Mouse (Mus musculus): Measurements from ENCODE around the gene Sympk. TPM values are rescaled to one million over a fixed set of nuclear protein-coding genes. Genes with fewer than 3 reads are reported as not detected.
A peak's percentile ranks its signal among the peaks of the same experiment; 100 is the strongest.
"Not testable (repeated sequence)": the region's sequence is repeated elsewhere in the genome, so short reads cannot be mapped to it uniquely, and the experiment has no call there.

Sympk gene
- polyA plus RNA-seq, 1 experiment from 2014 or later: 15.8 TPM

DNA sequence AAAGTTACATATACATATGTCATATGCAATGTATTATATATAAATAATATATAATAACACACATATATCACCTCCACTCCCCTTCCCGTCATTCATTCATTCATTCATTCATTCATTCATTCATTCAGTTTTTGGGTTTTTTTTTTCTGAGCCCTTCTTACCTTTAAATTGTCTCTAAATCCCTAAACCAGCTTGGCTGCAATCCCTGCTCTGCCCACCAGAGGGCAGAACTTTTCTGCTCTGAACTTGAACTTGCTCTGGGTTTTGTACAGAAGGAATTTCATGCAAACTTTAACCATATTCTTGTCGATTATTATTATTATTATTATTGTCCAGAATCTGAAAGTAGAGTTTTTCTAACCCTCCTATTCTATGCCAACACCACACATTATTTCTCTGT, 44.5 kb downstream of the Sympk start:
- no peak overlapping the region for H3K4me2 ChIP-seq (ENCODE audit: low read length)
- H3K36me3 ChIP-seq (ENCODE audit: control insufficient read depth, insufficient read depth, low read length): no peaks in the 10 kb centered on the region
- WGBS: 1% methylated on average over 2 of the region's 2 CpGs
- H3K9me3 ChIP-seq (ENCODE audit: control insufficient read depth, low read length): no peaks in the 10 kb centered on the region
- H3K27ac ChIP-seq (replicated peaks in 1 of 2; ENCODE audit: control insufficient read depth in 1 of 2, insufficient read depth in 1 of 2, low read depth in 2 of 2, low read length in 2 of 2): no peak overlapping the region
- H3K9ac ChIP-seq (ENCODE audit: low read length): no peak overlapping the region
- no peak for ATAC-seq (ENCODE audit: insufficient number of reproducible peaks, insufficient read depth, low FRiP score, low read depth)
- H3K27me3 ChIP-seq (ENCODE audit: control insufficient read depth, insufficient read depth, low read length): peaks cover 34% of the 10 kb centered on the region
- no peak overlapping the region for H3K4me3 ChIP-seq (ENCODE audit: control insufficient read depth in 1 of 2, insufficient read depth in 1 of 2, low read depth in 1 of 2, low read length in 2 of 2)
- no peaks in the 10 kb centered on the region for H3K4me1 ChIP-seq (ENCODE audit: control insufficient read depth in 2 of 2, insufficient read depth in 2 of 2, low read length in 2 of 2)

DNA sequence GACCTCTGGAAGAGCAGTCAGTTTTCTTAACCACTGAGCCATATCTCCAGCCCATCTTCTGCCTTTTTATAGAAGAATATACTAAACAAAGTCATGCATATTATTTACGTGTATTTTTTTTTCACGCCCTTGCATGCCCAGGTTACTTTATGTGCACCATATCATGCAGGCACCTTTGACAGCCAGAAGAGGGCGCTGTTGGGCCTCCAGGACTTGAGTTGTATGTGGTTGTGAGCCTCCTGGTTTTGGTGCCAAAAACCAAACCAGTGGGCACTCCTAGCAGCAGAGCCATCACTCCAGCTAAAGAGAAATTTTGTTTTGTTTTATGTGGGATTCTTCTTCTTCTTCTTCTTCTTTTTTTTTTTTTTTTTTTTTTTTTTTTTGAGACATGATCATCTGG, 45.3 kb downstream of the Sympk start:
- no peak for ATAC-seq (ENCODE audit: insufficient number of reproducible peaks, insufficient read depth, low FRiP score, low read depth)

DNA sequence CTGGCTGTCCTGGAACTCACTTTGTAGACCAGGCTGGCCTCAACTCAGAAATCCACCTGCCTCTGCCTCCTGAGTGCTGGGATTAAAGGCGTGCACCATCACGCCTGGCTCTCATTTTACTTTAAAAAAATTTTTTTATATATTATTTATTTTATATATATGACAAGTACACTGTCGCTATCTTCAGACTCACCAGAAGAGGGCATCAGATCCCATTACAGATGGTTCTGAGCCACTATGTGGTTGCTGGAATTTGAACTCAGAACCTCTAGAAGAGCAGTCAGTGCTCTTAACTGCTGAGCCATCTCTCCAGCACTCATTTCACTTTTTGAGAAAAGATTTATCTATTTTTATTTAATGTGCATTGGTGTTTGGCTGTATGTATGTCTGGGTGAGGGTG, 46.8 kb downstream of the Sympk start:
- peaks cover 15% of the 10 kb centered on the region for H3K27me3 ChIP-seq (ENCODE audit: control insufficient read depth, insufficient read depth, low read length)
- H3K36me3 ChIP-seq (ENCODE audit: control insufficient read depth, insufficient read depth, low read length); H3K4me1 ChIP-seq (ENCODE audit: control insufficient read depth in 2 of 2, insufficient read depth in 2 of 2, low read length in 2 of 2); H3K4me2 ChIP-seq (ENCODE audit: low read length); H3K9me3 ChIP-seq (ENCODE audit: control insufficient read depth, low read length); H3K4me3 ChIP-seq (ENCODE audit: control insufficient read depth in 1 of 2, insufficient read depth in 1 of 2, low read depth in 1 of 2, low read length in 2 of 2); H3K9ac ChIP-seq (ENCODE audit: low read length); ATAC-seq (ENCODE audit: insufficient number of reproducible peaks, insufficient read depth, low FRiP score, low read depth); H3K27ac ChIP-seq (replicated peaks in 1 of 2; ENCODE audit: control insufficient read depth in 1 of 2, insufficient read depth in 1 of 2, low read depth in 2 of 2, low read length in 2 of 2): not testable (repeated sequence)
- WGBS: 51% methylated on average over 3 of the region's 3 CpGs

More for the DNA sequence above, 45.3 kb downstream of the Sympk start:
- Histone ChIP-seq H3K4me2 (ENCODE audit: low read length) (no peak overlapping the region), H3K36me3 (ENCODE audit: control insufficient read depth, insufficient read depth, low read length) (no peaks in the 10 kb centered on the region), H3K27ac (replicated peaks in 1 of 2; ENCODE audit: control insufficient read depth in 1 of 2, insufficient read depth in 1 of 2, low read depth in 2 of 2, low read length in 2 of 2) (no peak overlapping the region), H3K27me3 (ENCODE audit: control insufficient read depth, insufficient read depth, low read length) (peaks cover 30% of the 10 kb centered on the region), H3K9ac (ENCODE audit: low read length) (no peak overlapping the region), H3K4me1 (ENCODE audit: control insufficient read depth in 2 of 2, insufficient read depth in 2 of 2, low read length in 2 of 2) (no peaks in the 10 kb centered on the region), H3K4me3 (ENCODE audit: control insufficient read depth in 1 of 2, insufficient read depth in 1 of 2, low read depth in 1 of 2, low read length in 2 of 2) (no peak overlapping the region), H3K9me3 (ENCODE audit: control insufficient read depth, low read length) (no peaks in the 10 kb centered on the region)
- 49% methylated on average over 3 of the region's 3 CpGs for WGBS

DNA sequence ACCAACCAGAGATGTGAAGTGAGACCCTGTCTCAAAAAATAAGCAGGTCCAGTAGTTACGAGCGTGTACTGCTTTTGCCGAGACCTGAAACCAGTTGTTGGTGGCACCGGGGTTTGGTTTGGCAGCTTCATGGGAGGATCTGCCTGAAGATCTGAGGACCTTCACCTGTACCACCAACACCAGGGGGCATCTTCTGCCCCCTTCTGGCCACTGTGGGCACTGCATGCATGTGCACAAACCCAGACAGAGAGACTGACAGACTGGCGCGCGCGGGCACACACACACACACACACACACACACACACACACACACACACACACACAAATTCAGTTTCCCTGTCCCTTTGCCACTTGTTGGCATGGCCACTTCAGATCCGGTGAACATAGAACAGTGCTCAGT, 49.3 kb downstream of the Sympk start:
- no peak overlapping the region for H3K27ac ChIP-seq (replicated peaks in 1 of 2; ENCODE audit: control insufficient read depth in 1 of 2, insufficient read depth in 1 of 2, low read depth in 2 of 2, low read length in 2 of 2)
- H3K4me2 ChIP-seq (ENCODE audit: low read length): no peak overlapping the region
- WGBS: 75% methylated on average over 9 of the region's 9 CpGs
- H3K9me3 ChIP-seq (ENCODE audit: control insufficient read depth, low read length): no peaks in the 10 kb centered on the region
- no peaks in the 10 kb centered on the region for H3K27me3 ChIP-seq (ENCODE audit: control insufficient read depth, insufficient read depth, low read length)
- no peak overlapping the region for H3K4me3 ChIP-seq (ENCODE audit: control insufficient read depth in 1 of 2, insufficient read depth in 1 of 2, low read depth in 1 of 2, low read length in 2 of 2)
- peaks cover 7% of the 10 kb centered on the region for H3K36me3 ChIP-seq (ENCODE audit: control insufficient read depth, insufficient read depth, low read length)
- no peak for ATAC-seq (ENCODE audit: insufficient number of reproducible peaks, insufficient read depth, low FRiP score, low read depth)
- no peak overlapping the region for H3K9ac ChIP-seq (ENCODE audit: low read length)
- H3K4me1 ChIP-seq (ENCODE audit: control insufficient read depth in 2 of 2, insufficient read depth in 2 of 2, low read length in 2 of 2): peaks cover 13 to 22% of the 10 kb centered on the region in 2 experiments

DNA sequence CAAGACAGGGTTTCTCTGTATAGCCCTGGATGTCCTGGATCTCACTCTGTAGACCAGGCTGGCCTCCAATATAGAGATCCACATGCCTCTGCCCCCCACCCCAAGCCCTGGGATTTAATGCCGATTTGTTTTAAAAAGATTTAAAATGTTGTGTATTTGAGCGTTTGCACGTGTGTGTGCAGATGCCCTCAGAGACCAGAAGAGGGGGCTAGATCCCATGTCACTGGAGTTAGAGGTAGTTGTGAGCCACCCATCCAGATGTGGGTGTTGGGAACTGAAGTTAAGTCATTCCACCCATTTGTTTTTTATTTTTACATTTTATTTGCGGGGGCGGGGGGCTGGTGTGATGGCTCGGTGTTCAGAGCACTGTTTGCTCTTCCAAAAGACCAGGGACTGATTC, 50.3 kb downstream of the Sympk start:
- H3K9me3 ChIP-seq (ENCODE audit: control insufficient read depth, low read length): no peaks in the 10 kb centered on the region
- H3K9ac ChIP-seq (ENCODE audit: low read length): no peak overlapping the region
- WGBS: 87% methylated on average over 6 of the region's 6 CpGs
- no peaks in the 10 kb centered on the region for H3K27me3 ChIP-seq (ENCODE audit: control insufficient read depth, insufficient read depth, low read length)
- H3K36me3 ChIP-seq (ENCODE audit: control insufficient read depth, insufficient read depth, low read length): peaks cover 17% of the 10 kb centered on the region
- peaks cover 13 to 24% of the 10 kb centered on the region in 2 experiments for H3K4me1 ChIP-seq (ENCODE audit: control insufficient read depth in 2 of 2, insufficient read depth in 2 of 2, low read length in 2 of 2)
- no peak overlapping the region for H3K27ac ChIP-seq (replicated peaks in 1 of 2; ENCODE audit: control insufficient read depth in 1 of 2, insufficient read depth in 1 of 2, low read depth in 2 of 2, low read length in 2 of 2)
- H3K4me2 ChIP-seq (ENCODE audit: low read length): no peak overlapping the region
- ATAC-seq (ENCODE audit: insufficient number of reproducible peaks, insufficient read depth, low FRiP score, low read depth): no peak
- no peak overlapping the region for H3K4me3 ChIP-seq (ENCODE audit: control insufficient read depth in 1 of 2, insufficient read depth in 1 of 2, low read depth in 1 of 2, low read length in 2 of 2)

DNA sequence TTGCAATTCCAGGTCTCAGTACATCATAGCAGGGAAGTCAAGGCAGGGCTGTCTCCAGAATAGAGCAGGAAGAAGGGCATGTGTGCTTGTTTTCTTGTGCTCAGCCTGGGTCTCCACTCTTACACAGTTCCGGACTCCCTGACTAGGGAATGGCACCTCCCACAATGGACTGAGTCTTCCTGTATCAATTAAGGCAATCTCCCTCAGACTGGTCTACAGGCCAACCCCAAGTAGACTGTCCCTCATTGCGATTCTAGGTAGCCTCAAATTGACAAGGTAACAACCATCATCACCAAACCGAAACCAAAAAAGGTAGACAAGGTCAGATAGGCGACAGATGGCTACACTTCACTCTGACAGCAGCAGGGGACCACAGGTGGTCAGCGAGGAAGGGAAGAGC, 51.1 kb downstream of the Sympk start:
- no peaks in the 10 kb centered on the region for H3K27me3 ChIP-seq (ENCODE audit: control insufficient read depth, insufficient read depth, low read length)
- peaks cover 25% of the 10 kb centered on the region for H3K36me3 ChIP-seq (ENCODE audit: control insufficient read depth, insufficient read depth, low read length)
- H3K9ac ChIP-seq (ENCODE audit: low read length): peak overlapping the region; percentile 54
- H3K4me1 ChIP-seq (ENCODE audit: control insufficient read depth in 2 of 2, insufficient read depth in 2 of 2, low read length in 2 of 2): peaks cover 13 to 27% of the 10 kb centered on the region in 2 experiments
- H3K4me3 ChIP-seq (ENCODE audit: control insufficient read depth in 1 of 2, insufficient read depth in 1 of 2, low read depth in 1 of 2, low read length in 2 of 2): peak overlapping the region; percentile 26 to 84
- WGBS: 57% methylated on average over 5 of the region's 5 CpGs
- no peak overlapping the region for H3K27ac ChIP-seq (replicated peaks in 1 of 2; ENCODE audit: control insufficient read depth in 1 of 2, insufficient read depth in 1 of 2, low read depth in 2 of 2, low read length in 2 of 2)
- no peaks in the 10 kb centered on the region for H3K9me3 ChIP-seq (ENCODE audit: control insufficient read depth, low read length)
- H3K4me2 ChIP-seq (ENCODE audit: low read length): peak overlapping the region; percentile 92
- ATAC-seq (ENCODE audit: insufficient number of reproducible peaks, insufficient read depth, low FRiP score, low read depth): no peak

DNA sequence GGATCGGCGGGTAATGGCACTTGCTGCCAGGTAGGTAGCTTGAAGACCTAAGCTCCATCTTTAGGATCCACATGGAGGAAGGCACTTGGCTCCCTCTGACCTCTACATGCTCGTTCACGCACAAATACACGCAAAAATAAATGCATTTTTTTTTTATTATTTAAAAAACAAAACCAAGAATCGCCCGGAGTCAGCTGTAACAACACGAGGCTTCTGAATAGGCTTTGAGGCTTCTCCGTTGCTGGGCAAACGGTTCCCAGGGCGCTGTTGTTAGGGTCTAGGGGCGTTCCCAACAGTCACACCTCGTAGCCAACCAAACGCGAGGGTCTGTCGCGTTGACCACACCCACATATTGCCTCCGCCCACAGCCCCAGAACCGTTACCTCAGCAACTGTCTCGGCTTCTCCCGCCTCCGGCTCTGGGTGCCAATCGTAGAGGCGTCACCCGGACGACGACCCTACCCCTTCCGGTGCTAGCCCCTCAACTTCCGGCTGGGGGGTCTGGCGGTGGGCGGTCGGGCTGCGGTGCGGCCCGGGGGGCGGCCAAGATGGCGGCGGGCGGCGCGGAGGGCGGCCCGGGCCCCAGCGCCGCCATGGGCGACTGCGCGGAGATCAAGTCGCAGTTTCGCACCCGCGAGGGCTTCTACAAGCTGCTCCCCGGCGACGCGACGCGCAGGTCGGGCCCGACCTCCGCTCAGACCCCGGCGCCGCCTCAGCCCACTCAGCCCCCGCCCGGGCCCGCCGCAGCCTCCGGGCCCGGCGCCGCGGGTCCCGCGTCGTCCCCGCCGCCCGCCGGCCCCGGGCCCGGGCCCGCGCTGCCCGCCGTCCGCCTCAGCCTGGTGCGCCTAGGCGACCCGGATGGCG, 51.8 kb downstream of the Sympk start, which contains the start of gene Dmwd:
Dmwd (plus strand) TSS at position 505 of the 863 bp plus-strand sequence.
- Histone ChIP-seq H3K36me3 (ENCODE audit: control insufficient read depth, insufficient read depth, low read length) (peaks cover 32% of the 10 kb centered on the region), H3K9me3 (ENCODE audit: control insufficient read depth, low read length) (no peaks in the 10 kb centered on the region), H3K4me3 (ENCODE audit: control insufficient read depth in 1 of 2, insufficient read depth in 1 of 2, low read depth in 1 of 2, low read length in 2 of 2) (peak within 1 kb of the TSS; percentile 81 to 84), H3K27ac (replicated peaks in 1 of 2; ENCODE audit: control insufficient read depth in 1 of 2, insufficient read depth in 1 of 2, low read depth in 2 of 2, low read length in 2 of 2) (peak within 1 kb of the TSS; percentile 69 to 91), H3K4me1 (ENCODE audit: control insufficient read depth in 2 of 2, insufficient read depth in 2 of 2, low read length in 2 of 2) (peaks cover 13 to 27% of the 10 kb centered on the region in 2 experiments), H3K27me3 (ENCODE audit: control insufficient read depth, insufficient read depth, low read length) (no peaks in the 10 kb centered on the region), H3K4me2 (ENCODE audit: low read length) (peak within 1 kb of the TSS; percentile 92), H3K9ac (ENCODE audit: low read length) (peak within 1 kb of the TSS; percentile 99)
- WGBS: 1% methylated on average over 74 of the region's 91 CpGs
- ATAC-seq (ENCODE audit: insufficient number of reproducible peaks, insufficient read depth, low FRiP score, low read depth): peak; percentile 97

Data from heart, embryonic 14.5 days (tissue).